Mouse (Mus musculus): ENCODE data around the gene Vamp9. TPM values are rescaled to one million over a fixed set of nuclear protein-coding genes. Genes with fewer than 3 reads are reported as not detected.

Vamp9 gene
- total RNA-seq, 2 experiments from 2014 or later = 1.0 TPM; not detected in 1

Other genes starting within 250 kb of the Vamp9 start
- gene Rasgef1b, start 177.2 kb upstream of the Vamp9 start, total RNA-seq (2021) = 10 to 100 TPM in 1 of 2 experiments, 1 to 10 TPM in 1; 9.3 to 11.2 TPM
- gene Hnrnpd, start 72.7 kb downstream of the Vamp9 start, total RNA-seq (2021) = 100 to 1,000 TPM; 207 to 224 TPM
- 1 to 10 TPM; 1.2 to 1.6 TPM for gene 4930524J08Rik, start 72.8 kb downstream of the Vamp9 start, total RNA-seq (2021)
- gene Hnrnpdl, start 133.4 kb downstream of the Vamp9 start, total RNA-seq (2021) = 100 to 1,000 TPM; 163 to 166 TPM
- 10 to 100 TPM; 51.9 to 55.3 TPM for gene Enoph1, start 133.7 kb downstream of the Vamp9 start, total RNA-seq (2021)